Mouse (Mus musculus) heart, embryonic 14.5 days (tissue): ENCODE data around the gene Psmd9. TPM values are rescaled to one million over a fixed set of nuclear protein-coding genes. Genes with fewer than 3 reads are reported as not detected.

ENCODE experiments used
- ATAC-seq: fragments of 200-750 bp; cut with Nextera tagmentation; 2 replicates; pipeline ENCODE4 v1.8.0; 2017; ENCODE audit warnings: low read depth, moderate TSS enrichment; ENCODE audit not compliant: insufficient number of reproducible peaks, insufficient read depth, low FRiP score
- H3K27ac ChIP-seq, 2 experiments: fragments of 200-500 bp in 1 of 2; fragments of 300-500 bp in 1 of 2; sonication (generic) in 1 of 2; replicated peaks in 1 of 2; 2 replicates each; pipeline ENCODE4 v1.5.1; 2012 to 2014; ENCODE audit warnings: low read depth in 2 of 2, low read length in 2 of 2, control low read depth in 1 of 2, mild to moderate bottlenecking in 1 of 2, mixed read lengths in 1 of 2; ENCODE audit not compliant: control insufficient read depth in 1 of 2, insufficient read depth in 1 of 2
- H3K27me3 ChIP-seq: fragments of 300-500 bp; sonication (generic); 2 replicates; pipeline ENCODE4 v1.6.1; 2014; ENCODE audit warnings: mild to moderate bottlenecking, low read length, control low read depth; ENCODE audit not compliant: control insufficient read depth, insufficient read depth
- H3K36me3 ChIP-seq: fragments of 300-500 bp; sonication (generic); 2 replicates; pipeline ENCODE4 v1.6.1; 2014; ENCODE audit warnings: mild to moderate bottlenecking, control low read depth, low read length, mixed read lengths; ENCODE audit not compliant: control insufficient read depth, insufficient read depth
- H3K4me1 ChIP-seq, 2 experiments: fragments of 200-500 bp in 1 of 2; fragments of 300-500 bp in 1 of 2; sonication (generic) in 1 of 2; 2 replicates each; pipeline ENCODE4 v1.6.1; 2012 to 2014; ENCODE audit warnings: low read length in 2 of 2, control low read depth in 1 of 2, mixed read lengths in 1 of 2; ENCODE audit not compliant: control insufficient read depth in 2 of 2, insufficient read depth in 2 of 2
- H3K4me2 ChIP-seq: fragments of 300-500 bp; sonication (generic); 2 replicates; pipeline ENCODE4 v1.6.1; 2014; ENCODE audit warnings: mild to moderate bottlenecking, low read length
- H3K4me3 ChIP-seq, 2 experiments: fragments of 200-500 bp in 1 of 2; fragments of 300-500 bp in 1 of 2; sonication (generic) in 1 of 2; 2 replicates each; pipeline ENCODE4 v1.5.1; 2012 to 2014; ENCODE audit warnings: low read length in 2 of 2, mild to moderate bottlenecking in 2 of 2, control low read depth in 1 of 2, low read depth in 1 of 2, moderate library complexity in 1 of 2; ENCODE audit not compliant: control insufficient read depth in 1 of 2, insufficient read depth in 1 of 2
- H3K9ac ChIP-seq: fragments of 300-500 bp; sonication (generic); 2 replicates; pipeline ENCODE4 v1.6.1; 2014; ENCODE audit warnings: mild to moderate bottlenecking, low read length
- H3K9me3 ChIP-seq: fragments of 300-500 bp; sonication (generic); 2 replicates; pipeline ENCODE4 v1.6.1; 2016; ENCODE audit warnings: low read length, control low read depth; ENCODE audit not compliant: control insufficient read depth
- WGBS: fragments of 180-500 bp; shearing (Covaris S2); extraction: QIAGEN DNeasy Blood & Tissue Kit; methylation state at CpG from one replicate; pipeline ENCODE4 v1.1.7; 2014; 5-methylcytosine and 5-hydroxymethylcytosine counted together
- polyA plus RNA-seq: library from polyadenylated mRNA; unstranded; fragments of >200 nt; fragmentation: Nextera tagmentation; extraction: Ambion mirVana; gene quantifications from 2 replicates; pipeline ENCODE4 v1.2.1, GENCODE M21; 2014

Psmd9 gene
- polyA plus RNA-seq, 1 experiment from 2014 or later, result 64.3 TPM

- ATAC-seq, result no peak
- Histone ChIP-seq H3K4me3 (no peak overlapping the region), H3K9ac (no peak overlapping the region), H3K4me1 (peaks cover 3 to 9% of the 10 kb centered on the region in 2 experiments; a peak in 3 of 4 replicates), H3K9me3 (no peaks in the 10 kb centered on the region), H3K27me3 (no peaks in the 10 kb centered on the region), H3K4me2 (no peak overlapping the region), H3K27ac (no peak overlapping the region), H3K36me3 (no peaks in the 10 kb centered on the region)
- 86% methylated on average over 7 of the region's 7 CpGs for WGBS
Measured at GRCm38 (mm10) chr5:123226851-123227250, 57.6 kb downstream of the Psmd9 start.

- no peaks in the 10 kb centered on the region for H3K9me3 ChIP-seq
- peak overlapping the region; percentile 64 to 67 for H3K4me3 ChIP-seq
- H3K27me3 ChIP-seq, result no peaks in the 10 kb centered on the region
- H3K9ac ChIP-seq, result peak overlapping the region; percentile 85
- H3K36me3 ChIP-seq, result no peaks in the 10 kb centered on the region
- peak; percentile 59 for ATAC-seq
- no peak overlapping the region for H3K27ac ChIP-seq
- 4% methylated on average over 42 of the region's 42 CpGs for WGBS
- H3K4me2 ChIP-seq, result peak overlapping the region; percentile 71
- H3K4me1 ChIP-seq, result peaks cover 3 to 9% of the 10 kb centered on the region in 2 experiments; a peak in 3 of 4 replicates
Measured at GRCm38 (mm10) chr5:123227762-123228523, 58.7 kb downstream of the Psmd9 start.

DNA sequence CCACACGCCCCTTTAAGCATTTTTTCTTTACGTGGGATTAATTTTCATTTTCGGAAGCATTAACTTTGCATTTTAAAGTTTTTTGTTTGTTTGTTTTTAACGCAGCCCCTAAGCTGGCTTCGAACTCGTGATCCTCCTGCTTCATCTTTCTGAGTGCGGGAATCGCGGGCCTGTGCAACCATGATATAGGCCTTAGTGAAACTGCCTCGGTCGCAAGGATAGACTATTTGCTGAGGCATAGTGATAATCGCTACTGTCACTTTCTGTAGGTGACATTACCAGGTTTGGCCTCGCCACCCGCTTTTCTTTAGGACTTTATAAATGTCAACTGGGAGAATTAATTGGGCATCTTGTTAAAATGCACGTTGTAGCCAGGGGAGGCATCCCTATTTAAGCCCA, 59.3 kb downstream of the Psmd9 start:
- 6% methylated on average over 15 of the region's 15 CpGs for WGBS
- Histone ChIP-seq H3K4me2 (peak overlapping the region; percentile 71), H3K9me3 (no peaks in the 10 kb centered on the region), H3K27me3 (no peaks in the 10 kb centered on the region), H3K4me1 (peaks cover 3 to 12% of the 10 kb centered on the region in 2 experiments; a peak in 3 of 4 replicates), H3K27ac (no peak overlapping the region), H3K36me3 (no peaks in the 10 kb centered on the region), H3K9ac (peak overlapping the region; percentile 85), H3K4me3 (peak overlapping the region; percentile 64 to 67)
- ATAC-seq, result no peak

DNA sequence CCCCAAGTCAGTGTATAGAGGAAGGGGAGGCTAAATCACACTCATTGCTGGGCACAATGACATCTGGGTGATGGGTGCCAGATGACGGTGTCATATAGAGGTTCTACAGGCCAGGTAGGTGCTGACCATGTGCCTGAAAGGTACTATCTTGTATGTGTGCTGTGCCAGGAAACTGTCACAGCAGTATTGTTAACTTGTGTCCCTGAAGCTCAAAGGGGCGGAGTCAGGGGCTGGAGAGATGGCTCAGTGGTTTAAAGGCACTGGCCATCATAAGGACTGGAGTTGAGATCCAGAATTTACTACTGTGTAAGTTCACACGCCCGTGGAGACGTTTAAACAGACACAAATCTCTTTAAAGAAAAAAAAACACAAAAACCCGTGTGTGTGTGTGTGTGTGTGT, 60.1 kb downstream of the Psmd9 start:
- Histone ChIP-seq H3K9me3 (no peaks in the 10 kb centered on the region), H3K36me3 (no peaks in the 10 kb centered on the region), H3K27me3 (no peaks in the 10 kb centered on the region), H3K27ac (no peak overlapping the region), H3K4me3 (no peak overlapping the region; a peak in 1 of 4 replicates), H3K4me1 (peaks cover 3 to 12% of the 10 kb centered on the region in 2 experiments; a peak in 3 of 4 replicates), H3K9ac (peak overlapping the region; percentile 85), H3K4me2 (peak overlapping the region; percentile 71; the same call in 1 of the 2 replicates)
- no peak for ATAC-seq
- WGBS, result 87% methylated on average over 6 of the region's 6 CpGs

DNA sequence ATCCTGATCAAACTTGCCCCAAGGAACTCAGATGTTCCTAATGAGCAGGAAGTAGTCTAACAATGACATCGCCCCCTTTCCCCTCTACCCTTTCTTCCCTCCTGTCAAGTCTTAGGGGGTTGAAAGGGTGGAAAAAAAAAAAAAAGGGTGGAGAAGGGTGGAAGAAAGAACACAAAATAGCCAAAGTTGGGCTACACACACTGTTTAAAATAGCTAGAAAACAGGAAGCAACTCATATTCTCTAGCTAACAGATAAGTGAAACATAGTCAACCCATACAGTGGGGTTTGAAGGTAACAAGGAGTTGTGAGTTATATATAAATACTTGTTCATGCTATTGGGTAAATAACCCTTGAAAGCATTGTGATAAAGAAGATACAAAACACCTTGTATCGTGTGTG, 63.0 kb downstream of the Psmd9 start:
- Histone ChIP-seq H3K4me3 (no peak overlapping the region), H3K9ac (no peak overlapping the region), H3K4me1 (peaks cover 3 to 19% of the 10 kb centered on the region in 2 experiments; a peak in 3 of 4 replicates), H3K27ac (no peak overlapping the region), H3K9me3 (no peaks in the 10 kb centered on the region), H3K36me3 (peaks cover 6% of the 10 kb centered on the region; the same call in 1 of the 2 replicates), H3K4me2 (no peak overlapping the region), H3K27me3 (no peaks in the 10 kb centered on the region)
- 86% methylated on average over 2 of the region's 2 CpGs for WGBS
- ATAC-seq, result no peak

DNA sequence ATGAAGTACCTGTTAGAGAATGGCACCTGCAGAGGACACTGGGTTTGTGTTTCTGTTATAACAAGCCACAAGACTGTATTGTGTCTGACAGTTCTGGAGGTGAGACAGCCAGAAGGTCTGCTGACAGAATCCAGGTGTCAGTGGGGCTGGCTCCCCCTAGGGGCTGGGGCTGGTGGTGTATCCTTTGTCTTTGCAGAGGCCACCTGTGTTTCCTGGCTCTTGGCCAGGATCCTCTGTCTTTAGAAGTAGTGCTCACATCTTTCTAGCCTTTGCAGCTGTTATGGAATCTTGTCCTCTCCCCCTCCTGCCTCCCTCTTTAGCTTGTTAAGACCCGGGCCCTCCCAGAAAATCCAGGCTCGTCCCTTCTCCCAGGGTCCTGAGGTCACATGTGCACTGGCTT, 66.5 kb downstream of the Psmd9 start:
- Histone ChIP-seq H3K27ac (no peak overlapping the region), H3K36me3 (peaks cover 24% of the 10 kb centered on the region), H3K4me3 (no peak overlapping the region), H3K9ac (no peak overlapping the region), H3K4me2 (no peak overlapping the region), H3K27me3 (no peaks in the 10 kb centered on the region), H3K9me3 (no peaks in the 10 kb centered on the region), H3K4me1 (peaks cover 0 to 9% of the 10 kb centered on the region in 2 experiments; a peak in 2 of 4 replicates)
- no peak for ATAC-seq
- WGBS, result 26% methylated on average over 2 of the region's 2 CpGs

DNA sequence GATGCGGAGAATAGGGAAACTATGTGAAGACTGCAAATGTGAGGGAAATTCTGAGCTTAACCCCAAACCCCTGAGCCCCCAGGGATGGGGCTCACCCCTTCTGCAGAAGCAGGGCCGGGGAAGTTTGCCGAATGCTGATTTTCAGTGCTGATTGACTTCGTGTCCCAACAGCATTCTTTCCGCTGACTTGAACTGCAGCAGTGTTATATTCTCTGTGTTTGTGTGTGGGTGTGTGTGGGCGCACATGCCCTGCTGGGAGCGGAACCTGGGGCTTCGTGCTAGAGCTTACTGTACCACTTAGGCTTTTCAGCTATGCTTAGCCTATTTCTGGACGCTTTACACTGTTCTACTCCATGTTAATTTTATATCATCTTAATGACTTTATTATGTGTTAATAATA, 67.2 kb downstream of the Psmd9 start:
- no peak overlapping the region for H3K27ac ChIP-seq
- H3K27me3 ChIP-seq, result no peaks in the 10 kb centered on the region
- H3K4me2 ChIP-seq, result no peak overlapping the region
- peaks cover 0 to 9% of the 10 kb centered on the region in 2 experiments; a peak in 2 of 4 replicates for H3K4me1 ChIP-seq
- H3K4me3 ChIP-seq, result no peak overlapping the region
- no peak for ATAC-seq
- H3K36me3 ChIP-seq, result peaks cover 31% of the 10 kb centered on the region
- WGBS, result 84% methylated on average over 9 of the region's 9 CpGs
- no peak overlapping the region for H3K9ac ChIP-seq
- no peaks in the 10 kb centered on the region for H3K9me3 ChIP-seq
